8 mouse cellular contexts compared by ENCODE assay signal in genomic region chr10:80930361-80931152, GRCm38 (mm10). TPM values are rescaled to one million over a fixed set of nuclear protein-coding genes. Genes with fewer than 3 reads are reported as not detected.
A peak's percentile ranks its signal among the peaks of the same experiment; 100 is the strongest.
DNase-seq lines count a peak whose midpoint lies in the region; ATAC-seq and TF ChIP-seq lines count a peak whose summit lies in the region.

No protein-coding gene starts in this region.

- peaks cover 12% of the 10 kb centered on the region for H3K79me2 ChIP-seq in myocyte (ENCODE audit: control insufficient read depth, insufficient read depth)

- peak; percentile 17 for TF ChIP-seq POLR2A in myocyte (IDR thresholded peaks at IDR 0.05; ENCODE audit: insufficient read length, low read depth)

- WGBS in kidney, embryonic 15.5 days, result under 1% methylated on average over 45 of the region's 45 CpGs
- under 1% methylated on average over 45 of the region's 45 CpGs for WGBS in embryonic facial prominence, embryonic 13.5 days
- WGBS in limb, embryonic 11.5 days, result under 1% methylated on average over 44 of the region's 45 CpGs

- peak overlapping the region; percentile 53 for H3K4me3 ChIP-seq in kidney, embryonic 15.5 days (replicated peaks)
- H3K4me3 ChIP-seq in G1E (ENCODE audit: low read depth, low read length) (peak overlapping the region; percentile 77), myocyte (peak overlapping the region; percentile 97)
- H3K4me3 ChIP-seq in embryonic facial prominence, embryonic 13.5 days, result peak overlapping the region; percentile 62
- H3K4me3 ChIP-seq in limb, embryonic 11.5 days (ENCODE audit: low read depth, low read length), result peak overlapping the region; percentile 56

- intact Hi-C loops in heart, postnatal 14 days (cut with DNase I), result no loop called here

- H3K9ac ChIP-seq in kidney, embryonic 15.5 days, result peak overlapping the region; percentile 55
- peak overlapping the region; percentile 80 for H3K9ac ChIP-seq in embryonic facial prominence, embryonic 13.5 days
- peak overlapping the region; percentile 68 for H3K9ac ChIP-seq in limb, embryonic 11.5 days (ENCODE audit: low read length)

- peak overlapping the region; percentile 42 for H3ac ChIP-seq in myocyte (ENCODE audit: control insufficient read depth, insufficient read length)

- no peak; the same call in 1 of the 2 replicates for ATAC-seq in kidney, embryonic 15.5 days (replicated peaks; ENCODE audit: low FRiP score)
- ATAC-seq in G1E (ENCODE audit: extremely low read depth, insufficient number of reproducible peaks, low FRiP score, poor library complexity, severe bottlenecking), result no peak
- ATAC-seq in embryonic facial prominence, embryonic 13.5 days (ENCODE audit: insufficient number of reproducible peaks, insufficient read depth, low FRiP score, low TSS enrichment, low read depth), result no peak
- no peak for ATAC-seq in limb, embryonic 11.5 days (ENCODE audit: insufficient number of reproducible peaks, low FRiP score, low TSS enrichment, low read depth)

- peaks cover 64% of the 10 kb centered on the region for H3K4me1 ChIP-seq in kidney, embryonic 15.5 days
- H3K4me1 ChIP-seq in G1E (ENCODE audit: insufficient read depth, low read depth, low read length), result peaks cover 60% of the 10 kb centered on the region
- peaks cover 59% of the 10 kb centered on the region for H3K4me1 ChIP-seq in embryonic facial prominence, embryonic 13.5 days
- peaks cover 54% of the 10 kb centered on the region for H3K4me1 ChIP-seq in limb, embryonic 11.5 days (ENCODE audit: control insufficient read depth, insufficient read depth, low read length)

- H3K9me3 ChIP-seq in kidney, embryonic 15.5 days (replicated peaks), result no peaks in the 10 kb centered on the region
- H3K9me3 ChIP-seq in G1E (replicated peaks), result no peaks in the 10 kb centered on the region
- H3K9me3 ChIP-seq in embryonic facial prominence, embryonic 13.5 days, result no peaks in the 10 kb centered on the region
- H3K9me3 ChIP-seq in limb, embryonic 11.5 days (ENCODE audit: control insufficient read depth, low read length), result no peaks in the 10 kb centered on the region

- H3K4me2 ChIP-seq in kidney, embryonic 15.5 days, result peak overlapping the region; percentile 93
- peak overlapping the region; percentile 91 for H3K4me2 ChIP-seq in embryonic facial prominence, embryonic 13.5 days
- H3K4me2 ChIP-seq in limb, embryonic 11.5 days (ENCODE audit: low read depth, severe bottlenecking), result peak overlapping the region; percentile 81
- peak overlapping the region; percentile 90 for H3K4me2 ChIP-seq in myocyte (ENCODE audit: low read depth)

- no peaks in the 10 kb centered on the region for H3K36me3 ChIP-seq in kidney, embryonic 15.5 days
- no peaks in the 10 kb centered on the region for H3K36me3 ChIP-seq in G1E (replicated peaks)
- H3K36me3 ChIP-seq in embryonic facial prominence, embryonic 13.5 days, result no peaks in the 10 kb centered on the region
- no peaks in the 10 kb centered on the region for H3K36me3 ChIP-seq in limb, embryonic 11.5 days (ENCODE audit: control insufficient read depth, insufficient read depth, low read length)
- H3K36me3 ChIP-seq in myocyte (ENCODE audit: control insufficient read depth, insufficient read depth), result no peaks in the 10 kb centered on the region

- TF ChIP-seq CTCF in G1E (IDR thresholded peaks at IDR 0.05; ENCODE audit: low read depth, low read length), result no peak

- DNase-seq in kidney, adult 11 months, result no peak
- no peak for DNase-seq in G1E (ENCODE audit: low spot score)
- DNase-seq in heart, postnatal 14 days, result peak; percentile 58 to 61
- peak; percentile 37 for DNase-seq in limb, embryonic 11.5 days (ENCODE audit: low spot score)
- no peak for DNase-seq in urinary bladder, adult 2 months (ENCODE audit: low spot score)

- peak overlapping the region; percentile 13; the same call in 1 of the 2 replicates for H3K27ac ChIP-seq in kidney, embryonic 15.5 days
- H3K27ac ChIP-seq in embryonic facial prominence, embryonic 13.5 days, result peak overlapping the region; percentile 60; the same call in 1 of the 2 replicates
- no peak overlapping the region for H3K27ac ChIP-seq in limb, embryonic 11.5 days (replicated peaks; ENCODE audit: low read depth, low read length)

- H3K27me3 ChIP-seq in kidney, embryonic 15.5 days, result peaks cover 54% of the 10 kb centered on the region
- H3K27me3 ChIP-seq in G1E (ENCODE audit: insufficient read depth, low read length) (peaks cover 54% of the 10 kb centered on the region), myocyte (ENCODE audit: control insufficient read depth, insufficient read depth, insufficient read length) (no peaks in the 10 kb centered on the region)
- H3K27me3 ChIP-seq in embryonic facial prominence, embryonic 13.5 days, result peaks cover 46% of the 10 kb centered on the region
- H3K27me3 ChIP-seq in limb, embryonic 11.5 days (ENCODE audit: control insufficient read depth, insufficient read depth, low read length), result peaks cover 37% of the 10 kb centered on the region

TF ChIP-seq in myocyte, 11 proteins besides CTCF, POLR2A, EP300 and RAD21:
- no peak for TF ChIP-seq E2F4 (IDR thresholded peaks at IDR 0.05; ENCODE audit: insufficient read depth)
- TF ChIP-seq TCF3 (IDR thresholded peaks at IDR 0.05; ENCODE audit: insufficient read length, low read depth), result peak; percentile 80
- TF ChIP-seq MYOG (IDR thresholded peaks at IDR 0.05; ENCODE audit: control insufficient read depth in 1 of 3, insufficient read depth in 1 of 3, insufficient read length in 2 of 3, low read depth in 2 of 3), result peak in 2 of 3 experiments; percentile 90 to 96
- no peak for TF ChIP-seq REST (IDR thresholded peaks at IDR 0.05; ENCODE audit: insufficient read depth, insufficient read length)
- peak; percentile 76 for TF ChIP-seq SRF (IDR thresholded peaks at IDR 0.05; ENCODE audit: control insufficient read depth, insufficient read length, low read depth)
- TF ChIP-seq POLR2AphosphoS2 (IDR thresholded peaks at IDR 0.05; ENCODE audit: insufficient read length, low read depth), result no peak
- TF ChIP-seq MYOD1 (IDR thresholded peaks at IDR 0.05; ENCODE audit: control insufficient read depth in 1 of 3, insufficient read length in 2 of 3, low read depth in 2 of 3), result peak in 2 of 3 experiments; percentile 86 to 97

RNA-seq across cellular contexts. Expression of gene Gadd45b, which starts 0.7 kb away (rescaled TPM):
- polyA plus RNA-seq in kidney, embryonic 15.5 days (2015; fragmentation: Nextera tagmentation; extraction: Ambion mirVana), result 18.0 and 20.8 TPM in 2 replicates
- total RNA-seq in G1E (2014; fragmentation: Nextera tagmentation) (2.1 and 5.7 TPM in 2 replicates), G1E (2017) (1.1 and 1.9 TPM in 2 replicates)
- polyA plus RNA-seq in G1E (2012) (2.8 and 3.7 TPM in 2 replicates), myocyte (2012; fragmentation: generic; extraction: Trizol) (52.2 TPM)
- polyA plus RNA-seq in embryonic facial prominence, embryonic 13.5 days (2015; fragmentation: Nextera tagmentation; extraction: Ambion mirVana), result 29.0 and 29.9 TPM in 2 replicates
- 10 to 100 TPM; 13.6 to 17.2 TPM for total RNA-seq in heart, postnatal 14 days (2021)
- polyA plus RNA-seq in limb, embryonic 11.5 days (2014; fragmentation: Nextera tagmentation; extraction: Ambion mirVana), result 10.9 and 12.3 TPM in 2 replicates
- polyA plus RNA-seq in urinary bladder, adult 2 months (2012; rRNA removed), result 17.9 and 29.9 TPM in 2 replicates

RNA-seq across cellular contexts. Expression of gene Lmnb2, which starts 12.5 kb away (rescaled TPM):
- polyA plus RNA-seq in kidney, embryonic 15.5 days (2015; fragmentation: Nextera tagmentation; extraction: Ambion mirVana), result 55.0 and 59.3 TPM in 2 replicates
- total RNA-seq in G1E (2014; fragmentation: Nextera tagmentation) (3.0 and 3.1 TPM in 2 replicates), G1E (2017) (4.8 and 5.5 TPM in 2 replicates)
- polyA plus RNA-seq in G1E (2012) (10.2 and 11.9 TPM in 2 replicates), myocyte (2012; fragmentation: generic; extraction: Trizol) (65.2 TPM)
- 51.5 and 63.4 TPM in 2 replicates for polyA plus RNA-seq in embryonic facial prominence, embryonic 13.5 days (2015; fragmentation: Nextera tagmentation; extraction: Ambion mirVana)
- total RNA-seq in heart, postnatal 14 days (2021), result 1 to 10 TPM; 5.1 to 7.0 TPM
- 23.3 and 26.7 TPM in 2 replicates for polyA plus RNA-seq in limb, embryonic 11.5 days (2014; fragmentation: Nextera tagmentation; extraction: Ambion mirVana)
- polyA plus RNA-seq in urinary bladder, adult 2 months (2012; rRNA removed), result 10.5 and 14.1 TPM in 2 replicates

RNA-seq across cellular contexts. Expression of gene Timm13, which starts 29.8 kb away (rescaled TPM):
- polyA plus RNA-seq in kidney, embryonic 15.5 days (2015; fragmentation: Nextera tagmentation; extraction: Ambion mirVana), result 365 and 368 TPM in 2 replicates
- total RNA-seq in G1E (2014; fragmentation: Nextera tagmentation) (34.0 and 51.2 TPM in 2 replicates), G1E (2017) (70.4 and 75.5 TPM in 2 replicates)
- polyA plus RNA-seq in G1E (2012) (295 and 345 TPM in 2 replicates), myocyte (2012; fragmentation: generic; extraction: Trizol) (225 TPM)
- 317 and 358 TPM in 2 replicates for polyA plus RNA-seq in embryonic facial prominence, embryonic 13.5 days (2015; fragmentation: Nextera tagmentation; extraction: Ambion mirVana)
- total RNA-seq in heart, postnatal 14 days (2021), result 100 to 1,000 TPM; 145 to 161 TPM
- polyA plus RNA-seq in limb, embryonic 11.5 days (2014; fragmentation: Nextera tagmentation; extraction: Ambion mirVana), result 336 and 355 TPM in 2 replicates
- polyA plus RNA-seq in urinary bladder, adult 2 months (2012; rRNA removed), result 111 and 113 TPM in 2 replicates

RNA-seq across cellular contexts. Expression of gene Tmprss9, which starts 58.9 kb away (rescaled TPM):
- polyA plus RNA-seq in kidney, embryonic 15.5 days (2015; fragmentation: Nextera tagmentation; extraction: Ambion mirVana), result 0.04 TPM in 1 of 2 replicates, not detected in the other
- total RNA-seq in G1E (2014; fragmentation: Nextera tagmentation), result not detected in 2 replicates
- total RNA-seq in G1E (2017), result 0.05 and 0.06 TPM in 2 replicates
- polyA plus RNA-seq in G1E (2012), result 0.02 TPM in 1 of 2 replicates, not detected in the other
- not detected in 2 replicates for polyA plus RNA-seq in embryonic facial prominence, embryonic 13.5 days (2015; fragmentation: Nextera tagmentation; extraction: Ambion mirVana)
- total RNA-seq in heart, postnatal 14 days (2021), result not detected
- polyA plus RNA-seq in limb, embryonic 11.5 days (2014; fragmentation: Nextera tagmentation; extraction: Ambion mirVana), result not detected in 2 replicates
- polyA plus RNA-seq in myocyte (2012; fragmentation: generic; extraction: Trizol), result 0.05 TPM
- 0.44 and 0.49 TPM in 2 replicates for polyA plus RNA-seq in urinary bladder, adult 2 months (2012; rRNA removed)

Comparison
In these comparisons a context has a peak if more than half of its experiments do, and no peak if none do; other contexts are left out.
1. DNase-seq: peak in heart, postnatal 14 days (2 of 2) and limb, embryonic 11.5 days (single experiment); none in kidney, adult 11 months (single experiment), G1E (single experiment) and urinary bladder, adult 2 months (single experiment).
2. Peak in every context shown above with its lines, with median percentiles within 50 percentile points of each other: H3K4me2 ChIP-seq, H3K4me3 ChIP-seq and H3K9ac ChIP-seq.